Mouse (Mus musculus) myocyte (in vitro differentiated cells): Measurements from ENCODE around the gene Pxmp4.

ENCODE experiments used
- MAX ChIP-seq: IDR thresholded peaks from one replicate; pipeline ENCODE4 v1.6.1; 2011; ENCODE audit warnings: low read depth, mild to moderate bottlenecking, control low read depth
- MYOG ChIP-seq, 3 experiments: IDR thresholded peaks; one replicate each; pipeline ENCODE4 v1.6.1; 2011; ENCODE audit warnings: control low read depth in 2 of 3, low read depth in 2 of 3, mild to moderate bottlenecking in 2 of 3; ENCODE audit not compliant: insufficient read length in 2 of 3, control insufficient read depth in 1 of 3, insufficient read depth in 1 of 3
- POLR2A ChIP-seq: IDR thresholded peaks from one replicate; pipeline ENCODE4 v1.6.1; 2011; ENCODE audit warnings: low read depth, mild to moderate bottlenecking, control low read depth, moderate library complexity; ENCODE audit not compliant: insufficient read length
- POLR2AphosphoS2 ChIP-seq: IDR thresholded peaks from one replicate; pipeline ENCODE4 v1.6.1; 2011; ENCODE audit warnings: low read depth, control low read depth; ENCODE audit not compliant: insufficient read length
- SRF ChIP-seq: IDR thresholded peaks from one replicate; pipeline ENCODE4 v1.6.1; 2011; ENCODE audit warnings: low read depth; ENCODE audit not compliant: control insufficient read depth, insufficient read length
- TCF12 ChIP-seq: IDR thresholded peaks from one replicate; pipeline ENCODE4 v1.6.1; 2011; ENCODE audit warnings: mild to moderate bottlenecking, control low read depth; ENCODE audit not compliant: poor library complexity, insufficient read depth, severe bottlenecking
- USF1 ChIP-seq: IDR thresholded peaks from one replicate; pipeline ENCODE4 v1.6.1; 2011; ENCODE audit warnings: low read depth, mild to moderate bottlenecking, control low read depth, moderate library complexity

- TF ChIP-seq TCF12 (no peak), SRF (no peak), USF1 (no peak), POLR2AphosphoS2 (no peak), MAX (no peak), POLR2A (no peak), MYOG (IDR thresholded peaks at IDR 0.05; ENCODE audit: control insufficient read depth in 1 of 3, insufficient read depth in 1 of 3, insufficient read length in 2 of 3, low read depth in 2 of 3) (no peak)
Observed at GRCm38 (mm10) chr2:154606965-154607364, 3.5 kb upstream of the Pxmp4 start.
